Mouse (Mus musculus) neural tube, embryonic 14.5 days (tissue): ENCODE measurements at regions not wholly inside any gene's neighbourhood (a gene's known extent, or its start where the extent isn't known, plus 50 kb on each side); places are given as distances from the start of the nearest gene placed in this dataset.

Source experiments
- ATAC-seq: fragments of 200-750 bp; cut with Nextera tagmentation; 2 replicates; pipeline ENCODE4 v1.8.0; 2017; ENCODE audit warnings: low read depth, mild to moderate bottlenecking, moderate TSS enrichment, moderate library complexity
- H3K27ac ChIP-seq: fragments of 300-500 bp; sonication (generic); 2 replicates; pipeline ENCODE4 v1.5.1; 2014; ENCODE audit warnings: low read depth, mild to moderate bottlenecking, control low read depth, low read length, moderate library complexity, mixed read lengths
- H3K27me3 ChIP-seq: fragments of 300-500 bp; sonication (generic); 2 replicates; pipeline ENCODE4 v1.6.1; 2014; ENCODE audit warnings: low read length; ENCODE audit not compliant: control insufficient read depth, insufficient read depth
- H3K36me3 ChIP-seq: fragments of 300-500 bp; sonication (generic); 2 replicates; pipeline ENCODE4 v1.6.1; 2014; ENCODE audit warnings: low read length, mixed read lengths; ENCODE audit not compliant: control insufficient read depth, insufficient read depth
- H3K4me1 ChIP-seq: fragments of 300-500 bp; sonication (generic); 2 replicates; pipeline ENCODE4 v1.6.1; 2014; ENCODE audit warnings: low read length; ENCODE audit not compliant: control insufficient read depth, insufficient read depth
- H3K4me2 ChIP-seq: fragments of 300-500 bp; sonication (generic); 2 replicates; pipeline ENCODE4 v1.6.1; 2014; ENCODE audit warnings: mild to moderate bottlenecking, low read depth, low read length, control low read depth
- H3K4me3 ChIP-seq: fragments of 300-500 bp; sonication (generic); 2 replicates; pipeline ENCODE4 v1.5.1; 2014; ENCODE audit warnings: low read depth, low read length, control low read depth, mixed read lengths
- H3K9ac ChIP-seq: fragments of 300-500 bp; sonication (generic); replicated peaks from 2 replicates; pipeline ENCODE4 v1.6.1; 2014; ENCODE audit warnings: low read depth, mild to moderate bottlenecking, control low read depth, low read length, mixed read lengths
- H3K9me3 ChIP-seq: fragments of 300-500 bp; sonication (generic); 2 replicates; pipeline ENCODE4 v1.6.1; 2016; ENCODE audit warnings: low read length; ENCODE audit not compliant: control insufficient read depth
- WGBS: fragments of 180-500 bp; shearing (Covaris S2); extraction: QIAGEN DNeasy Blood & Tissue Kit; methylation state at CpG from one replicate; pipeline ENCODE4 v1.1.7; 2014; 5-methylcytosine and 5-hydroxymethylcytosine counted together

GRCm38 (mm10) chr6:147770034-147770433 is 277.0 kb upstream of the Far2 start:
- Histone ChIP-seq H3K4me2 (no peak overlapping the region), H3K9me3 (no peaks in the 10 kb centered on the region), H3K9ac (no peak overlapping the region), H3K36me3 (no peaks in the 10 kb centered on the region), H3K4me3 (no peak overlapping the region), H3K27ac (no peak overlapping the region), H3K4me1 (no peaks in the 10 kb centered on the region), H3K27me3 (no peaks in the 10 kb centered on the region)
- no peak for ATAC-seq

GRCm38 (mm10) chr6:147771411-147771810 is 275.6 kb upstream of the Far2 start:
- Histone ChIP-seq H3K9ac (no peak overlapping the region), H3K4me2 (no peak overlapping the region), H3K4me3 (no peak overlapping the region), H3K36me3 (no peaks in the 10 kb centered on the region), H3K27ac (no peak overlapping the region), H3K9me3 (no peaks in the 10 kb centered on the region), H3K4me1 (no peaks in the 10 kb centered on the region), H3K27me3 (no peaks in the 10 kb centered on the region)
- 48% methylated on average over 4 of the region's 4 CpGs for WGBS
- ATAC-seq, result no peak; the same call in 1 of the 2 replicates

GRCm38 (mm10) chr6:147773904-147774303 is 273.2 kb upstream of the Far2 start:
- Histone ChIP-seq H3K27ac (no peak overlapping the region), H3K9me3 (no peaks in the 10 kb centered on the region), H3K4me3 (no peak overlapping the region), H3K4me1 (no peaks in the 10 kb centered on the region), H3K27me3 (no peaks in the 10 kb centered on the region), H3K4me2 (no peak overlapping the region), H3K36me3 (no peaks in the 10 kb centered on the region), H3K9ac (no peak overlapping the region)
- WGBS, result 85% methylated on average over 10 of the region's 10 CpGs
- no peak for ATAC-seq

GRCm38 (mm10) chr6:147774626-147775025 is 272.4 kb upstream of the Far2 start:
- no peaks in the 10 kb centered on the region for H3K4me1 ChIP-seq
- no peak overlapping the region for H3K9ac ChIP-seq
- H3K36me3 ChIP-seq, result no peaks in the 10 kb centered on the region
- H3K9me3 ChIP-seq, result no peaks in the 10 kb centered on the region
- H3K27ac ChIP-seq, result no peak overlapping the region
- no peak overlapping the region for H3K4me2 ChIP-seq
- H3K4me3 ChIP-seq, result no peak overlapping the region
- no peaks in the 10 kb centered on the region for H3K27me3 ChIP-seq
- 74% methylated on average over 6 of the region's 6 CpGs for WGBS
- no peak for ATAC-seq

GRCm38 (mm10) chr6:147779466-147779865 is 267.6 kb upstream of the Far2 start:
- no peaks in the 10 kb centered on the region for H3K36me3 ChIP-seq
- H3K9me3 ChIP-seq, result no peaks in the 10 kb centered on the region
- no peak overlapping the region for H3K4me2 ChIP-seq
- H3K4me3 ChIP-seq, result no peak overlapping the region
- WGBS, result 93% methylated on average over 1 of the region's 1 CpGs
- no peak for ATAC-seq
- no peaks in the 10 kb centered on the region for H3K4me1 ChIP-seq
- no peak overlapping the region for H3K27ac ChIP-seq
- H3K27me3 ChIP-seq, result no peaks in the 10 kb centered on the region
- H3K9ac ChIP-seq, result no peak overlapping the region

- WGBS, result 92% methylated on average over 2 of the region's 2 CpGs
- Histone ChIP-seq H3K4me2 (no peak overlapping the region), H3K4me3 (no peak overlapping the region), H3K4me1 (no peaks in the 10 kb centered on the region), H3K9me3 (no peaks in the 10 kb centered on the region), H3K36me3 (no peaks in the 10 kb centered on the region), H3K27ac (no peak overlapping the region), H3K9ac (no peak overlapping the region), H3K27me3 (no peaks in the 10 kb centered on the region)
- no peak for ATAC-seq
Observed at GRCm38 (mm10) chr6:147784249-147784648, 262.8 kb upstream of the Far2 start.

- Histone ChIP-seq H3K36me3 (no peaks in the 10 kb centered on the region), H3K9me3 (no peaks in the 10 kb centered on the region), H3K9ac (no peak overlapping the region), H3K27ac (no peak overlapping the region), H3K4me3 (no peak overlapping the region), H3K27me3 (no peaks in the 10 kb centered on the region), H3K4me1 (no peaks in the 10 kb centered on the region), H3K4me2 (no peak overlapping the region)
- 92% methylated on average over 6 of the region's 6 CpGs for WGBS
- ATAC-seq, result no peak
Observed at GRCm38 (mm10) chr6:147784854-147785253, 262.2 kb upstream of the Far2 start.

- Histone ChIP-seq H3K4me3 (no peak overlapping the region), H3K27me3 (no peaks in the 10 kb centered on the region), H3K27ac (no peak overlapping the region), H3K9ac (no peak overlapping the region), H3K4me1 (no peaks in the 10 kb centered on the region), H3K9me3 (no peaks in the 10 kb centered on the region), H3K36me3 (no peaks in the 10 kb centered on the region), H3K4me2 (no peak overlapping the region)
- 83% methylated on average over 2 of the region's 2 CpGs for WGBS
- no peak for ATAC-seq
Observed at GRCm38 (mm10) chr6:147788095-147788494, 259.0 kb upstream of the Far2 start.

- no peaks in the 10 kb centered on the region for H3K4me1 ChIP-seq
- H3K36me3 ChIP-seq, result no peaks in the 10 kb centered on the region
- H3K4me2 ChIP-seq, result no peak overlapping the region
Observed at GRCm38 (mm10) chr6:147789112-147789511, 257.9 kb upstream of the Far2 start.

GRCm38 (mm10) chr6:147793811-147794210 is 253.2 kb upstream of the Far2 start:
- Histone ChIP-seq H3K4me1 (no peaks in the 10 kb centered on the region), H3K9ac (no peak overlapping the region), H3K9me3 (no peaks in the 10 kb centered on the region), H3K4me2 (no peak overlapping the region), H3K27me3 (no peaks in the 10 kb centered on the region), H3K4me3 (no peak overlapping the region), H3K27ac (no peak overlapping the region), H3K36me3 (no peaks in the 10 kb centered on the region)
- ATAC-seq, result no peak; the same call in 1 of the 2 replicates
- WGBS, result 53% methylated on average over 3 of the region's 3 CpGs

More at GRCm38 (mm10) chr6:147789112-147789511, 257.9 kb upstream of the Far2 start:
- Histone ChIP-seq H3K4me3 (no peak overlapping the region), H3K9ac (no peak overlapping the region), H3K27ac (no peak overlapping the region), H3K9me3 (no peaks in the 10 kb centered on the region), H3K27me3 (no peaks in the 10 kb centered on the region)
- no peak for ATAC-seq
- 76% methylated on average over 6 of the region's 6 CpGs for WGBS
